Mouse (Mus musculus): ENCODE measurements at regions not wholly inside any gene's neighbourhood (a gene's known extent, or its start where the extent isn't known, plus 50 kb on each side); places are given as distances from the start of the nearest gene placed in this dataset.
A peak's percentile ranks its signal among the peaks of the same experiment; 100 is the strongest.

- H3K9me3 ChIP-seq (ENCODE audit: low read length) = no peaks in the 10 kb centered on the region
- 81% methylated on average over 7 of the region's 7 CpGs for WGBS
- H3K27ac ChIP-seq (ENCODE audit: low read length) = no peak overlapping the region
- no peaks in the 10 kb centered on the region for H3K4me1 ChIP-seq (ENCODE audit: insufficient read depth, low read length)
- H3K4me2 ChIP-seq (replicated peaks; ENCODE audit: low read depth, low read length) = no peak overlapping the region
- no peak overlapping the region for H3K9ac ChIP-seq (replicated peaks; ENCODE audit: low read length)
- no peaks in the 10 kb centered on the region for H3K27me3 ChIP-seq (ENCODE audit: insufficient read depth, low read length)
- no peaks in the 10 kb centered on the region for H3K36me3 ChIP-seq (ENCODE audit: insufficient read depth, low read length)
- H3K4me3 ChIP-seq (ENCODE audit: low read length) = no peak overlapping the region
- no peak for ATAC-seq (ENCODE audit: low FRiP score, low TSS enrichment)
Measured at GRCm38 (mm10) chr5:39855685-39856615, 100.7 kb upstream of the Hs3st1 start.

- H3K9me3 ChIP-seq (ENCODE audit: low read length) = no peaks in the 10 kb centered on the region
- H3K27me3 ChIP-seq (ENCODE audit: insufficient read depth, low read length) = no peaks in the 10 kb centered on the region
- no peak overlapping the region for H3K9ac ChIP-seq (replicated peaks; ENCODE audit: low read length)
- 54% methylated on average over 1 of the region's 1 CpGs for WGBS
- no peak overlapping the region for H3K4me2 ChIP-seq (replicated peaks; ENCODE audit: low read depth, low read length)
- ATAC-seq (ENCODE audit: low FRiP score, low TSS enrichment) = no peak
- H3K4me3 ChIP-seq (ENCODE audit: low read length) = no peak overlapping the region
- H3K36me3 ChIP-seq (ENCODE audit: insufficient read depth, low read length) = no peaks in the 10 kb centered on the region
- H3K4me1 ChIP-seq (ENCODE audit: insufficient read depth, low read length) = no peaks in the 10 kb centered on the region
- no peak overlapping the region for H3K27ac ChIP-seq (ENCODE audit: low read length)
Measured at GRCm38 (mm10) chr5:39847187-39847586, 91.9 kb upstream of the Hs3st1 start.

- 0 out of 2 replicates have a peak, but pooled peaks have one; percentile 51 for ATAC-seq (ENCODE audit: low FRiP score, low TSS enrichment)
Measured at GRCm38 (mm10) chr5:39841186-39841585, 85.9 kb upstream of the Hs3st1 start.

GRCm38 (mm10) chr5:39840576-39840975 is 85.3 kb upstream of the Hs3st1 start:
- Histone ChIP-seq H3K27ac (ENCODE audit: low read length) (no peak overlapping the region), H3K27me3 (ENCODE audit: insufficient read depth, low read length) (no peaks in the 10 kb centered on the region), H3K9ac (replicated peaks; ENCODE audit: low read length) (no peak overlapping the region), H3K4me1 (ENCODE audit: insufficient read depth, low read length) (no peaks in the 10 kb centered on the region), H3K36me3 (ENCODE audit: insufficient read depth, low read length) (no peaks in the 10 kb centered on the region), H3K9me3 (ENCODE audit: low read length) (no peaks in the 10 kb centered on the region), H3K4me3 (ENCODE audit: low read length) (no peak overlapping the region), H3K4me2 (replicated peaks; ENCODE audit: low read depth, low read length) (no peak overlapping the region)
- ATAC-seq (ENCODE audit: low FRiP score, low TSS enrichment) = no peak
- 80% methylated on average over 4 of the region's 4 CpGs for WGBS

More at GRCm38 (mm10) chr5:39841186-39841585, 85.9 kb upstream of the Hs3st1 start:
- Histone ChIP-seq H3K9ac (replicated peaks; ENCODE audit: low read length) (no peak overlapping the region), H3K9me3 (ENCODE audit: low read length) (no peaks in the 10 kb centered on the region), H3K4me3 (ENCODE audit: low read length) (no peak overlapping the region), H3K36me3 (ENCODE audit: insufficient read depth, low read length) (no peaks in the 10 kb centered on the region), H3K4me2 (replicated peaks; ENCODE audit: low read depth, low read length) (no peak overlapping the region), H3K27me3 (ENCODE audit: insufficient read depth, low read length) (no peaks in the 10 kb centered on the region), H3K27ac (ENCODE audit: low read length) (no peak overlapping the region), H3K4me1 (ENCODE audit: insufficient read depth, low read length) (no peaks in the 10 kb centered on the region)
- 62% methylated on average over 3 of the region's 3 CpGs for WGBS

GRCm38 (mm10) chr5:39832565-39832964 is 77.3 kb upstream of the Hs3st1 start:
- Histone ChIP-seq H3K27me3 (ENCODE audit: insufficient read depth, low read length) (no peaks in the 10 kb centered on the region), H3K9ac (replicated peaks; ENCODE audit: low read length) (no peak overlapping the region), H3K27ac (ENCODE audit: low read length) (no peak overlapping the region), H3K4me3 (ENCODE audit: low read length) (no peak overlapping the region), H3K4me2 (replicated peaks; ENCODE audit: low read depth, low read length) (no peak overlapping the region), H3K4me1 (ENCODE audit: insufficient read depth, low read length) (no peaks in the 10 kb centered on the region), H3K9me3 (ENCODE audit: low read length) (no peaks in the 10 kb centered on the region), H3K36me3 (ENCODE audit: insufficient read depth, low read length) (no peaks in the 10 kb centered on the region)
- WGBS = 77% methylated on average over 4 of the region's 4 CpGs
- no peak for ATAC-seq (ENCODE audit: low FRiP score, low TSS enrichment)

- no peaks in the 10 kb centered on the region for H3K36me3 ChIP-seq (ENCODE audit: insufficient read depth, low read length)
- no peaks in the 10 kb centered on the region for H3K27me3 ChIP-seq (ENCODE audit: insufficient read depth, low read length)
- H3K27ac ChIP-seq (ENCODE audit: low read length) = no peak overlapping the region
- no peak overlapping the region for H3K4me2 ChIP-seq (replicated peaks; ENCODE audit: low read depth, low read length)
- 76% methylated on average over 2 of the region's 2 CpGs for WGBS
- ATAC-seq (ENCODE audit: low FRiP score, low TSS enrichment) = no peak
- H3K9ac ChIP-seq (replicated peaks; ENCODE audit: low read length) = no peak overlapping the region
- no peaks in the 10 kb centered on the region for H3K9me3 ChIP-seq (ENCODE audit: low read length)
- H3K4me3 ChIP-seq (ENCODE audit: low read length) = no peak overlapping the region
- H3K4me1 ChIP-seq (ENCODE audit: insufficient read depth, low read length) = no peaks in the 10 kb centered on the region
Measured at GRCm38 (mm10) chr5:39824680-39825079, 69.4 kb upstream of the Hs3st1 start.

- 0 out of 2 replicates have a peak, but pooled peaks cover 2% of the 10 kb centered on the region for H3K27me3 ChIP-seq (ENCODE audit: insufficient read depth, low read length)
- WGBS = 76% methylated on average over 4 of the region's 4 CpGs
- H3K4me2 ChIP-seq (replicated peaks; ENCODE audit: low read depth, low read length) = no peak overlapping the region
- H3K9ac ChIP-seq (replicated peaks; ENCODE audit: low read length) = no peak overlapping the region
- H3K36me3 ChIP-seq (ENCODE audit: insufficient read depth, low read length) = no peaks in the 10 kb centered on the region
- H3K9me3 ChIP-seq (ENCODE audit: low read length) = no peaks in the 10 kb centered on the region
- no peaks in the 10 kb centered on the region for H3K4me1 ChIP-seq (ENCODE audit: insufficient read depth, low read length)
- no peak for ATAC-seq (ENCODE audit: low FRiP score, low TSS enrichment)
- no peak overlapping the region for H3K27ac ChIP-seq (ENCODE audit: low read length)
- H3K4me3 ChIP-seq (ENCODE audit: low read length) = no peak overlapping the region
Measured at GRCm38 (mm10) chr5:39806643-39807042, 51.4 kb upstream of the Hs3st1 start.
